ENCODE assay signal across 8 mouse cellular contexts in the genomic region with DNA sequence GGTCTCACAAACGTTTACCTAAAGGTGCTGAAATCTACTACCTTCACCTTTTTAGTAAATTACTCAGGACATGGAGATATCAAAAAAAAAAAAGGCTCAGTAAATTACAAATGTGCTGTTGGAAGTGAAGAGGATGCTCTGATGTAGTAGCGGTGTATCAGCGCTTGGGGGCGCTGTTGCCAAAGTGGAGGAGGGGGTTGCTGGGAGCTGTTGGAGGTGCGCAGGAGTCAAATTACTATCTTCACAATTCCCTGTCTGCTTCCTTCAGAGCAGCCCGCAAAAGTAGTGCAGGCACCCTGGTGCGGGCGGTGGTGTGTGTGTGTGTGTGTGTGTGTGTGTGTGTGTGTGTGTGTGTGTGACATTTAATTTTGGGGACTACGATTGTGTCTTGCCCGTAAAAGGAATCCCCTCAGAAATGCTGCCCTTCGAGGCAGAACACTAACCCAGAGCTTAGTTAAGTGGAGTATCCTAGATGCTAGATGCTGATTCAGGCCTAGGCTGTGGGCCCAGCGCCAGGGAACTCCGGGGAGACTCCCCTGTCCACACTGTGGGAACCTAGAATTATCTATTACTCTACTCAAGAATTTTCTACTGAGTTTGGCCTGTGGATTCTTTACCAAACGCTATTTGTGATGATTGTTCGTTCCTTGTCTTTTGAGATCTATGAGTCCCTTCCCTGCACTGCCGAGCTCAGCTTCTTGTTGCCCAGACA. TPM values are rescaled to one million over a fixed set of nuclear protein-coding genes. Genes with fewer than 3 reads are reported as not detected.
DNase-seq lines count a peak whose midpoint lies in the region; ATAC-seq lines count a peak whose summit lies in the region.

No protein-coding gene starts in this region.

- no peaks in the 10 kb centered on the region for H3K27me3 ChIP-seq in embryonic facial prominence, embryonic 11.5 days (ENCODE audit: control insufficient read depth, insufficient read depth, low read length)
- no peaks in the 10 kb centered on the region for H3K27me3 ChIP-seq in heart, embryonic 14.5 days (ENCODE audit: control insufficient read depth, insufficient read depth, low read length)

- DNase-seq in heart, adult 11 months = peak; percentile 88
- DNase-seq in heart, adult 9 months (ENCODE audit: low spot score in 2 of 2) = no peak
- DNase-seq in adrenal gland, adult 18-20 months (ENCODE audit: low spot score in 2 of 2) = peak; percentile 36 to 43
- DNase-seq in embryonic facial prominence, embryonic 11.5 days (ENCODE audit: low spot score) = peak; percentile 64
- peak; percentile 65 to 68 for DNase-seq in layer of hippocampus, postnatal 10 days (ENCODE audit: low spot score in 2 of 2)
- peak; percentile 58 for DNase-seq in right cerebral cortex, postnatal 4 days

- H3K4me1 ChIP-seq in embryonic facial prominence, embryonic 11.5 days (ENCODE audit: control insufficient read depth, insufficient read depth, low read length) = no peaks in the 10 kb centered on the region
- no peaks in the 10 kb centered on the region; a peak in 1 of 4 replicates for H3K4me1 ChIP-seq in heart, embryonic 14.5 days (ENCODE audit: control insufficient read depth in 2 of 2, insufficient read depth in 2 of 2, low read length in 2 of 2)

- H3K4me3 ChIP-seq in embryonic facial prominence, embryonic 11.5 days (ENCODE audit: low read depth, low read length) = no peak overlapping the region
- peak overlapping the region in 1 of 2 experiments; percentile 44; a peak in 3 of 4 replicates for H3K4me3 ChIP-seq in heart, embryonic 14.5 days (ENCODE audit: control insufficient read depth in 1 of 2, insufficient read depth in 1 of 2, low read depth in 1 of 2, low read length in 2 of 2)

- H3K36me3 ChIP-seq in embryonic facial prominence, embryonic 11.5 days (replicated peaks; ENCODE audit: control insufficient read depth, insufficient read depth, low read depth, low read length) = no peaks in the 10 kb centered on the region
- no peaks in the 10 kb centered on the region for H3K36me3 ChIP-seq in heart, embryonic 14.5 days (ENCODE audit: control insufficient read depth, insufficient read depth, low read length)

- ATAC-seq in embryonic facial prominence, embryonic 11.5 days (replicated peaks; ENCODE audit: insufficient number of reproducible peaks, low FRiP score, low TSS enrichment, low read depth) = no peak; the same call in 1 of the 2 replicates
- no peak for ATAC-seq in heart, embryonic 14.5 days (ENCODE audit: insufficient number of reproducible peaks, insufficient read depth, low FRiP score, low read depth)
- ATAC-seq in megakaryocyte, adult 5-6 weeks (ENCODE audit: poor library complexity, severe bottlenecking) = 0 out of 2 replicates have a peak, but pooled peaks have one; percentile 33

- no peaks in the 10 kb centered on the region for H3K9me3 ChIP-seq in embryonic facial prominence, embryonic 11.5 days (replicated peaks; ENCODE audit: control insufficient read depth, low read length)
- H3K9me3 ChIP-seq in heart, embryonic 14.5 days (ENCODE audit: control insufficient read depth, low read length) = no peaks in the 10 kb centered on the region

- no peak overlapping the region for H3K27ac ChIP-seq in embryonic facial prominence, embryonic 11.5 days (replicated peaks; ENCODE audit: low read depth, low read length)
- H3K27ac ChIP-seq in heart, embryonic 14.5 days (replicated peaks in 1 of 2; ENCODE audit: control insufficient read depth in 1 of 2, insufficient read depth in 1 of 2, low read depth in 2 of 2, low read length in 2 of 2) = no peak overlapping the region

- 20% methylated on average over 16 of the region's 16 CpGs for WGBS in embryonic facial prominence, embryonic 11.5 days
- WGBS in heart, embryonic 14.5 days = 18% methylated on average over 16 of the region's 16 CpGs

- peak overlapping the region; percentile 53; the same call in 1 of the 2 replicates for H3K4me2 ChIP-seq in embryonic facial prominence, embryonic 11.5 days (ENCODE audit: low read depth, low read length)
- H3K4me2 ChIP-seq in heart, embryonic 14.5 days (ENCODE audit: low read length) = peak overlapping the region; percentile 78

- no peak overlapping the region for H3K9ac ChIP-seq in embryonic facial prominence, embryonic 11.5 days (replicated peaks; ENCODE audit: low read length)
- no peak overlapping the region for H3K9ac ChIP-seq in heart, embryonic 14.5 days (ENCODE audit: low read length)

RNA-seq across cellular contexts. Expression of a gene that starts 2.4 kb away (rescaled TPM):
- 10 to 100 TPM; 20.4 to 38.1 TPM for total RNA-seq in adrenal gland, adult 18-20 months (2021)
- 29.8 and 33.0 TPM in 2 replicates for polyA plus RNA-seq in embryonic facial prominence, embryonic 11.5 days (2014; fragmentation: Nextera tagmentation; extraction: Ambion mirVana)
- 27.0 and 34.1 TPM in 2 replicates for polyA plus RNA-seq in heart, embryonic 14.5 days (2014; fragmentation: Nextera tagmentation; extraction: Ambion mirVana)
- 10 to 100 TPM; 12.8 to 19.6 TPM for total RNA-seq in layer of hippocampus, postnatal 10 days (2021)
- total RNA-seq in megakaryocyte, adult 5-6 weeks (2015) = not detected in 2 replicates
- 0.12 TPM in 1 of 2 replicates, not detected in the other for total RNA-seq in megakaryocyte, adult 5-6 weeks (2017)

Comparison
In these comparisons a context has a peak if more than half of its experiments do, and no peak if none do; other contexts are left out.
1. DNase-seq: peak in heart, adult 11 months (single experiment), adrenal gland, adult 18-20 months (2 of 2), embryonic facial prominence, embryonic 11.5 days (single experiment), layer of hippocampus, postnatal 10 days (2 of 2) and right cerebral cortex, postnatal 4 days (single experiment); none in heart, adult 9 months (0 of 2).
2. RNA of a gene that starts 2.4 kb away (total RNA-seq): 20.4 to 38.1 TPM in adrenal gland, adult 18-20 months and 12.8 to 19.6 TPM in layer of hippocampus, postnatal 10 days; 0.12 TPM in megakaryocyte, adult 5-6 weeks; every median in the first group is over 10 times any median in the second.